Mouse (Mus musculus) lung, embryonic 16.5 days (tissue): ENCODE measurements around the gene Sirt4. TPM values are rescaled to one million over a fixed set of nuclear protein-coding genes. Genes with fewer than 3 reads are reported as not detected.
"Not testable (repeated sequence)": the region's sequence is repeated elsewhere in the genome, so short reads cannot be mapped to it uniquely, and the experiment has no call there.

ENCODE experiments used
- ATAC-seq: fragments of 200-750 bp; cut with Nextera tagmentation; 2 replicates; pipeline ENCODE4 v1.8.0; 2017; ENCODE audit warnings: low read depth, mild to moderate bottlenecking, moderate library complexity
- H3K27ac ChIP-seq: fragments of 300-500 bp; sonication (generic); 2 replicates; pipeline ENCODE4 v1.5.1; 2014; ENCODE audit warnings: mild to moderate bottlenecking, control low read depth, low read length
- H3K27me3 ChIP-seq: fragments of 300-500 bp; sonication (generic); 2 replicates; pipeline ENCODE4 v1.6.1; 2014; ENCODE audit warnings: low read depth, low read length, mixed read lengths; ENCODE audit not compliant: control insufficient read depth, insufficient read depth
- H3K36me3 ChIP-seq: fragments of 300-500 bp; sonication (generic); 2 replicates; pipeline ENCODE4 v1.6.1; 2014; ENCODE audit warnings: low read length; ENCODE audit not compliant: control insufficient read depth, insufficient read depth
- H3K4me1 ChIP-seq: fragments of 300-500 bp; sonication (generic); replicated peaks from 2 replicates; pipeline ENCODE4 v1.6.1; 2014; ENCODE audit warnings: low read length, mixed read lengths; ENCODE audit not compliant: control insufficient read depth, insufficient read depth
- H3K4me2 ChIP-seq: fragments of 300-500 bp; sonication (generic); 2 replicates; pipeline ENCODE4 v1.6.1; 2014; ENCODE audit warnings: low read depth, low read length, control low read depth
- H3K4me3 ChIP-seq: fragments of 300-500 bp; sonication (generic); 2 replicates; pipeline ENCODE4 v1.5.1; 2014; ENCODE audit warnings: mild to moderate bottlenecking, low read length, control low read depth
- H3K9ac ChIP-seq: fragments of 300-500 bp; sonication (generic); 2 replicates; pipeline ENCODE4 v1.6.1; 2014; ENCODE audit warnings: low read length, control low read depth
- H3K9me3 ChIP-seq: fragments of 300-500 bp; sonication (generic); 2 replicates; pipeline ENCODE4 v1.6.1; 2016; ENCODE audit warnings: low read length; ENCODE audit not compliant: control insufficient read depth
- WGBS: fragments of 180-500 bp; shearing (Covaris S2); extraction: QIAGEN DNeasy Blood & Tissue Kit; methylation state at CpG from one replicate; pipeline ENCODE4 v1.1.7; 2014; 5-methylcytosine and 5-hydroxymethylcytosine counted together
- polyA plus RNA-seq: library from polyadenylated mRNA; unstranded; fragments of >200 nt; fragmentation: Nextera tagmentation; extraction: Ambion mirVana; gene quantifications from 2 replicates; pipeline ENCODE4 v1.2.1, GENCODE M21; 2015

Gene Sirt4
- polyA plus RNA-seq, 1 experiment from 2014 or later = 31.4 TPM

GRCm38 (mm10) chr5:115447108-115447507 lies 37.4 kb downstream of the Sirt4 start:
- Histone ChIP-seq H3K4me3 (no peak overlapping the region), H3K36me3 (peaks cover 17% of the 10 kb centered on the region), H3K27me3 (no peaks in the 10 kb centered on the region), H3K27ac (no peak overlapping the region), H3K9me3 (no peaks in the 10 kb centered on the region), H3K9ac (no peak overlapping the region), H3K4me2 (no peak overlapping the region), H3K4me1 (no peaks in the 10 kb centered on the region)
- ATAC-seq = peak; percentile 9; the same call in 1 of the 2 replicates
- WGBS = 71% methylated on average over 17 of the region's 17 CpGs

GRCm38 (mm10) chr5:115444130-115444529 lies 40.4 kb downstream of the Sirt4 start:
- Histone ChIP-seq H3K4me2 (no peak overlapping the region), H3K4me1 (no peaks in the 10 kb centered on the region), H3K4me3 (no peak overlapping the region), H3K27me3 (no peaks in the 10 kb centered on the region), H3K36me3 (peaks cover 8% of the 10 kb centered on the region), H3K27ac (no peak overlapping the region), H3K9ac (no peak overlapping the region), H3K9me3 (no peaks in the 10 kb centered on the region)
- no peak for ATAC-seq
- WGBS = 90% methylated on average over 11 of the region's 11 CpGs

- H3K27me3 ChIP-seq, H3K4me2 ChIP-seq, H3K4me1 ChIP-seq, H3K36me3 ChIP-seq, H3K27ac ChIP-seq, H3K4me3 ChIP-seq, H3K9ac ChIP-seq, ATAC-seq, H3K9me3 ChIP-seq: not testable (repeated sequence)
- WGBS = 69% methylated on average over 5 of the region's 5 CpGs
Measured at GRCm38 (mm10) chr5:115442663-115443062, 41.9 kb downstream of the Sirt4 start.

GRCm38 (mm10) chr5:115441205-115441849 lies 43.2 kb downstream of the Sirt4 start:
- no peaks in the 10 kb centered on the region for H3K9me3 ChIP-seq
- peak; percentile 41 for ATAC-seq
- H3K4me1 ChIP-seq = peaks cover 7% of the 10 kb centered on the region
- H3K9ac ChIP-seq = no peak overlapping the region
- H3K4me2 ChIP-seq = no peak overlapping the region
- WGBS = 42% methylated on average over 14 of the region's 14 CpGs
- no peak overlapping the region for H3K4me3 ChIP-seq
- H3K36me3 ChIP-seq = peaks cover 5% of the 10 kb centered on the region
- no peak overlapping the region for H3K27ac ChIP-seq
- H3K27me3 ChIP-seq = no peaks in the 10 kb centered on the region

- Histone ChIP-seq H3K9ac (no peak overlapping the region), H3K36me3 (peaks cover 2% of the 10 kb centered on the region), H3K4me2 (no peak overlapping the region), H3K27me3 (no peaks in the 10 kb centered on the region), H3K4me3 (no peak overlapping the region), H3K4me1 (peaks cover 16% of the 10 kb centered on the region), H3K9me3 (no peaks in the 10 kb centered on the region), H3K27ac (no peak overlapping the region)
- WGBS = 50% methylated on average over 7 of the region's 7 CpGs
- no peak for ATAC-seq
Measured at GRCm38 (mm10) chr5:115438667-115439066, 45.9 kb downstream of the Sirt4 start.

GRCm38 (mm10) chr5:115437945-115438315 lies 46.6 kb downstream of the Sirt4 start:
- no peak overlapping the region for H3K4me2 ChIP-seq
- WGBS = 49% methylated on average over 2 of the region's 2 CpGs
- H3K9ac ChIP-seq = no peak overlapping the region
- peaks cover 16% of the 10 kb centered on the region for H3K4me1 ChIP-seq
- no peak overlapping the region for H3K27ac ChIP-seq
- no peaks in the 10 kb centered on the region for H3K9me3 ChIP-seq
- H3K36me3 ChIP-seq = no peaks in the 10 kb centered on the region; the same call in 1 of the 2 replicates
- no peak overlapping the region for H3K4me3 ChIP-seq
- no peak for ATAC-seq
- H3K27me3 ChIP-seq = no peaks in the 10 kb centered on the region

- H3K27me3 ChIP-seq = no peaks in the 10 kb centered on the region
- 70% methylated on average over 7 of the region's 7 CpGs for WGBS
- no peak overlapping the region for H3K4me2 ChIP-seq
- H3K9ac ChIP-seq = peak overlapping the region; percentile 80
- no peak overlapping the region for H3K27ac ChIP-seq
- peaks cover 16% of the 10 kb centered on the region for H3K4me1 ChIP-seq
- 0 out of 2 replicates have a peak, but pooled peaks cover 2% of the 10 kb centered on the region for H3K36me3 ChIP-seq
- no peak for ATAC-seq
- no peak overlapping the region for H3K4me3 ChIP-seq
- H3K9me3 ChIP-seq = no peaks in the 10 kb centered on the region
Measured at GRCm38 (mm10) chr5:115437242-115437944, 47.1 kb downstream of the Sirt4 start.

GRCm38 (mm10) chr5:115436421-115437124 lies 48.0 kb downstream of the Sirt4 start:
- peak overlapping the region; percentile 80 for H3K9ac ChIP-seq
- H3K4me2 ChIP-seq = peak overlapping the region; percentile 83
- H3K4me3 ChIP-seq = peak overlapping the region; percentile 52
- no peaks in the 10 kb centered on the region for H3K27me3 ChIP-seq
- H3K9me3 ChIP-seq = no peaks in the 10 kb centered on the region
- peaks cover 18% of the 10 kb centered on the region for H3K4me1 ChIP-seq
- H3K36me3 ChIP-seq = 0 out of 2 replicates have a peak, but pooled peaks cover 2% of the 10 kb centered on the region
- peak; percentile 87 for ATAC-seq
- H3K27ac ChIP-seq = peak overlapping the region; percentile 78
- WGBS = under 1% methylated on average over 42 of the region's 43 CpGs

- Histone ChIP-seq H3K9me3 (no peaks in the 10 kb centered on the region), H3K27ac (peak overlapping the region; percentile 78), H3K9ac (peak overlapping the region; percentile 80), H3K4me1 (peaks cover 24% of the 10 kb centered on the region), H3K36me3 (0 out of 2 replicates have a peak, but pooled peaks cover 2% of the 10 kb centered on the region), H3K4me2 (peak overlapping the region; percentile 83), H3K27me3 (no peaks in the 10 kb centered on the region), H3K4me3 (peak overlapping the region; percentile 52)
- 32% methylated on average over 8 of the region's 8 CpGs for WGBS
- ATAC-seq = no peak
Measured at GRCm38 (mm10) chr5:115435755-115436379, 48.7 kb downstream of the Sirt4 start.
